Mouse (Mus musculus) CH12.LX (cell line): Measurements from ENCODE around the gene 1700020L24Rik. TPM values are rescaled to one million over a fixed set of nuclear protein-coding genes. Genes with fewer than 3 reads are reported as not detected.

Experiments
- DNase-seq: peaks from one replicate; pipeline ENCODE4 v3.0.0-alpha.2; 2013; ENCODE audit errors: extremely low read depth
- H3K27ac ChIP-seq: 2 replicates; pipeline ENCODE4 v1.5.1; 2012; ENCODE audit warnings: low read depth, mild to moderate bottlenecking, control low read depth, moderate library complexity; ENCODE audit not compliant: insufficient read depth
- H3K27me3 ChIP-seq: replicated peaks from 2 replicates; pipeline ENCODE3; 2012; ENCODE audit warnings: inconsistent platforms
- H3K36me3 ChIP-seq, 2 experiments: replicated peaks in 1 of 2; 2 replicates each; pipeline versions ENCODE3 to v1.6.1; 2012; ENCODE audit warnings: inconsistent platforms in 1 of 2, low read length in 1 of 2, mild to moderate bottlenecking in 1 of 2, mixed read lengths in 1 of 2, moderate library complexity in 1 of 2; ENCODE audit not compliant: control insufficient read depth in 1 of 2, insufficient read depth in 1 of 2
- H3K4me1 ChIP-seq, 2 experiments: 2 replicates each; pipeline ENCODE4 v1.6.1; 2012; ENCODE audit warnings: inconsistent platforms in 1 of 2, moderate library complexity in 1 of 2; ENCODE audit not compliant: insufficient read depth in 2 of 2, control insufficient read depth in 1 of 2
- H3K4me2 ChIP-seq: 2 replicates; pipeline ENCODE4 v1.6.1; 2012; ENCODE audit warnings: low read depth, mild to moderate bottlenecking, control low read depth; ENCODE audit not compliant: poor library complexity, insufficient read depth, severe bottlenecking
- H3K4me3 ChIP-seq, 3 experiments: fragments of 150-350 bp in 1 of 3; sonication (generic) in 1 of 3; replicated peaks in 1 of 3; 2 replicates each; pipeline versions ENCODE3 to v1.5.1; 2011 to 2012; ENCODE audit warnings: low read depth in 2 of 3, low read length in 2 of 3, mild to moderate bottlenecking in 2 of 3, moderate library complexity in 2 of 3, control low read depth in 1 of 3, improper control_type of control experiment in 1 of 3, inconsistent platforms in 1 of 3, mixed read lengths in 1 of 3; ENCODE audit not compliant: poor library complexity in 1 of 3
- H3K79me2 ChIP-seq: replicated peaks from 2 replicates; pipeline ENCODE4 v1.6.1; 2012; ENCODE audit warnings: mild to moderate bottlenecking, moderate library complexity; ENCODE audit not compliant: control insufficient read depth, poor library complexity, insufficient read depth, severe bottlenecking; ENCODE audit errors: extremely low read depth
- H3K9ac ChIP-seq: 2 replicates; pipeline ENCODE4 v1.6.1; 2012; ENCODE audit warnings: low read depth, mild to moderate bottlenecking, control low read depth, moderate library complexity; ENCODE audit not compliant: insufficient read depth
- H3K9me3 ChIP-seq: replicated peaks from 2 replicates; pipeline ENCODE3; 2012; ENCODE audit warnings: low read length, inconsistent platforms, mixed read lengths
- BHLHE40 ChIP-seq: IDR thresholded peaks from 2 replicates; pipeline ENCODE4 v1.6.1; 2011; ENCODE audit warnings: mild to moderate bottlenecking, low read depth, low read length, improper control_type of control experiment
- CHD1 ChIP-seq: IDR thresholded peaks from 2 replicates; pipeline ENCODE4 v1.6.1; 2012; ENCODE audit warnings: low read depth, low read length, improper control_type of control experiment, inconsistent platforms
- CHD2 ChIP-seq: IDR thresholded peaks from 2 replicates; pipeline ENCODE4 v1.6.1; 2011; ENCODE audit warnings: low read length, improper control_type of control experiment
- CTCF ChIP-seq, 2 experiments: IDR thresholded peaks in 1 of 2; conservative IDR thresholded peaks in 1 of 2; 2 replicates each; pipeline ENCODE4 v1.5.1; 2011 to 2012; ENCODE audit warnings: low read depth in 2 of 2, low read length in 2 of 2, improper control_type of control experiment in 1 of 2, inconsistent platforms in 1 of 2, mild to moderate bottlenecking in 1 of 2, moderate library complexity in 1 of 2
- E2F4 ChIP-seq: IDR thresholded peaks from 2 replicates; pipeline ENCODE4 v1.6.1; 2011; ENCODE audit warnings: low read depth, low read length, improper control_type of control experiment; ENCODE audit not compliant: insufficient replicate concordance
- ELF1 ChIP-seq: IDR thresholded peaks from 2 replicates; pipeline ENCODE4 v1.6.1; 2014; ENCODE audit warnings: low read depth, mild to moderate bottlenecking, inconsistent platforms, low read length, improper control_type of control experiment
- EP300 ChIP-seq: IDR thresholded peaks from 2 replicates; pipeline ENCODE4 v1.6.1; 2011; ENCODE audit warnings: low read length, improper control_type of control experiment
- ETS1 ChIP-seq: conservative IDR thresholded peaks from 2 replicates; pipeline ENCODE4 v1.6.1; 2012; ENCODE audit warnings: low read depth, mild to moderate bottlenecking, inconsistent platforms, low read length, improper control_type of control experiment, moderate library complexity
- GABPA ChIP-seq: IDR thresholded peaks from 2 replicates; pipeline ENCODE4 v1.6.1; 2012; ENCODE audit warnings: low read depth, low read length, improper control_type of control experiment, inconsistent platforms; ENCODE audit not compliant: insufficient replicate concordance
- HCFC1 ChIP-seq: IDR thresholded peaks from 2 replicates; pipeline ENCODE4 v1.6.1; 2012; ENCODE audit warnings: low read depth, mild to moderate bottlenecking, inconsistent platforms, low read length, improper control_type of control experiment
- IRF4 ChIP-seq: IDR thresholded peaks from 2 replicates; pipeline ENCODE4 v1.6.1; 2014; ENCODE audit warnings: low read depth, mild to moderate bottlenecking, inconsistent platforms, low read length, improper control_type of control experiment
- JUN ChIP-seq: IDR thresholded peaks from 2 replicates; pipeline ENCODE4 v1.6.1; 2011; ENCODE audit warnings: low read depth, mild to moderate bottlenecking, low read length, improper control_type of control experiment, moderate library complexity; ENCODE audit not compliant: insufficient read depth
- JUND ChIP-seq: conservative IDR thresholded peaks from 2 replicates; pipeline ENCODE4 v1.6.1; 2011; ENCODE audit warnings: low read depth, low read length, improper control_type of control experiment
- KAT2A ChIP-seq: IDR thresholded peaks from 2 replicates; pipeline ENCODE4 v1.6.1; 2012; ENCODE audit warnings: low read length, improper control_type of control experiment, inconsistent platforms; ENCODE audit not compliant: insufficient replicate concordance
- MAFK ChIP-seq: IDR thresholded peaks from 2 replicates; pipeline ENCODE4 v1.6.1; 2011; ENCODE audit warnings: low read length, improper control_type of control experiment; ENCODE audit not compliant: insufficient replicate concordance
- MAX ChIP-seq: IDR thresholded peaks from 2 replicates; pipeline ENCODE4 v1.6.1; 2011; ENCODE audit warnings: low read length, improper control_type of control experiment
- MAZ ChIP-seq: IDR thresholded peaks from 2 replicates; pipeline ENCODE4 v1.6.1; 2012; ENCODE audit warnings: low read depth, mild to moderate bottlenecking, inconsistent platforms, low read length, improper control_type of control experiment, moderate library complexity
- MEF2A ChIP-seq: IDR thresholded peaks from 2 replicates; pipeline ENCODE4 v1.6.1; 2014; ENCODE audit warnings: low read depth, mild to moderate bottlenecking, inconsistent platforms, low read length, improper control_type of control experiment, borderline replicate concordance
- MXI1 ChIP-seq: IDR thresholded peaks from 2 replicates; pipeline ENCODE4 v1.6.1; 2011; ENCODE audit warnings: mild to moderate bottlenecking, low read depth, low read length, improper control_type of control experiment
- MYC ChIP-seq: IDR thresholded peaks from 2 replicates; pipeline ENCODE4 v1.6.1; 2011; ENCODE audit warnings: low read depth, mild to moderate bottlenecking, improper control_type of control experiment, low read length
- NELFE ChIP-seq: IDR thresholded peaks from 2 replicates; pipeline ENCODE4 v1.6.1; 2011; ENCODE audit warnings: low read depth, low read length, improper control_type of control experiment
- NRF1 ChIP-seq: IDR thresholded peaks from 2 replicates; pipeline ENCODE4 v1.6.1; 2014; ENCODE audit warnings: low read depth, mild to moderate bottlenecking, inconsistent platforms, low read length, improper control_type of control experiment, moderate library complexity
- PAX5 ChIP-seq: IDR thresholded peaks from 2 replicates; pipeline ENCODE4 v1.6.1; 2012; ENCODE audit warnings: low read length, inconsistent platforms, mixed read lengths
- POLR2A ChIP-seq: IDR thresholded peaks from 2 replicates; pipeline ENCODE4 v1.6.1; 2011; ENCODE audit warnings: low read depth, mild to moderate bottlenecking, improper control_type of control experiment, low read length
- POLR2AphosphoS2 ChIP-seq: IDR thresholded peaks from 2 replicates; pipeline ENCODE4 v1.6.1; 2011; ENCODE audit warnings: low read depth, low read length, improper control_type of control experiment
- RAD21 ChIP-seq: IDR thresholded peaks from 2 replicates; pipeline ENCODE4 v1.6.1; 2011; ENCODE audit warnings: low read depth, mild to moderate bottlenecking, low read length, improper control_type of control experiment, moderate library complexity
- RCOR1 ChIP-seq: conservative IDR thresholded peaks from 2 replicates; pipeline ENCODE4 v1.6.1; 2012; ENCODE audit warnings: low read depth, mild to moderate bottlenecking, inconsistent platforms, low read length, improper control_type of control experiment
- SIN3A ChIP-seq: IDR thresholded peaks from 2 replicates; pipeline ENCODE4 v1.6.1; 2012; ENCODE audit warnings: low read length, improper control_type of control experiment, inconsistent platforms
- SMC3 ChIP-seq: IDR thresholded peaks from 2 replicates; pipeline ENCODE4 v1.6.1; 2011; ENCODE audit warnings: low read depth, low read length, improper control_type of control experiment
- TBP ChIP-seq: conservative IDR thresholded peaks from 2 replicates; pipeline ENCODE4 v1.6.1; 2011; ENCODE audit warnings: low read depth, low read length, improper control_type of control experiment
- TCF12 ChIP-seq: IDR thresholded peaks from 2 replicates; pipeline ENCODE4 v1.6.1; 2014; ENCODE audit warnings: low read depth, mild to moderate bottlenecking, inconsistent platforms, low read length, improper control_type of control experiment
- UBTF ChIP-seq: IDR thresholded peaks from 2 replicates; pipeline ENCODE4 v1.6.1; 2012; ENCODE audit warnings: low read depth, mild to moderate bottlenecking, inconsistent platforms, low read length, improper control_type of control experiment, moderate library complexity
- USF1 ChIP-seq: IDR thresholded peaks from 2 replicates; pipeline ENCODE4 v1.6.1; 2014; ENCODE audit warnings: low read depth, mild to moderate bottlenecking, inconsistent platforms, low read length, improper control_type of control experiment
- USF2 ChIP-seq: conservative IDR thresholded peaks from 2 replicates; pipeline ENCODE4 v1.6.1; 2011; ENCODE audit warnings: low read depth, low read length, improper control_type of control experiment
- ZC3H11A ChIP-seq: IDR thresholded peaks from 2 replicates; pipeline ENCODE4 v1.6.1; 2012; ENCODE audit warnings: low read depth, mild to moderate bottlenecking, inconsistent platforms, low read length, improper control_type of control experiment
- ZKSCAN1 ChIP-seq: IDR thresholded peaks from 2 replicates; pipeline ENCODE4 v1.6.1; 2012; ENCODE audit warnings: low read depth, inconsistent platforms, low read length, improper control_type of control experiment, borderline replicate concordance
- ZMIZ1 ChIP-seq: IDR thresholded peaks from 2 replicates; pipeline ENCODE4 v1.6.1; 2012; ENCODE audit warnings: low read depth, mild to moderate bottlenecking, inconsistent platforms, low read length, improper control_type of control experiment
- ZNF384 ChIP-seq: IDR thresholded peaks from 2 replicates; pipeline ENCODE4 v1.6.1; 2012; ENCODE audit warnings: low read depth, low read length, improper control_type of control experiment, inconsistent platforms
- dilution Hi-C: fragments of 300-500 bp; cut with MboI; formaldehyde crosslinking; loops from 2 replicates; pipeline ENCODE4 v1.14.3; 2020; ENCODE audit warnings: low sequenced_read_pairs; ENCODE audit not compliant: extremely low pct_unique_long_range_greater_than_20kb, extremely low pct_ligation_motif_present
- in situ Hi-C: fragments of 300-500 bp; cut with MboI; formaldehyde crosslinking; loops from 3 replicates; pipeline ENCODE4 v1.14.3; 2019; ENCODE audit warnings: low sequenced_read_pairs, low pct_ligation_motif_present, low pct_unique_long_range_greater_than_20kb, mixed read lengths
- polyA plus RNA-seq: library from polyadenylated mRNA; unstranded; fragments of >175 nt; gene quantifications from 2 replicates; pipeline ENCODE4 v1.2.1, GENCODE M21; 2012; ENCODE audit warnings: low read depth; ENCODE audit not compliant: insufficient read length
- total RNA-seq, 2 experiments: library from RNA; depleted of rRNA; stranded (reverse); fragments of 300-350 nt in 1 of 2; fragments of >200 nt in 1 of 2; gene quantifications; 2 replicates each; pipeline ENCODE4 v1.2.3; 2012 to 2014

The 1700020L24Rik gene
- total and polyA plus RNA-seq, 3 experiments, result 0.21 to 0.40 TPM; not detected in 1

- H3K4me1 ChIP-seq, result peaks cover 13 to 21% of the 10 kb centered on the region in 2 experiments
- no peaks in the 10 kb centered on the region for H3K79me2 ChIP-seq
- DNase-seq, result peak; percentile 82
- TF ChIP-seq GABPA (no peak), E2F4 (no peak), USF2 (no peak), POLR2A (no peak), MEF2A (0 out of 2 replicates have a peak, but pooled peaks have one; percentile 15), JUND (peak; percentile 55), TCF12 (no peak), KAT2A (no peak), NRF1 (no peak), BHLHE40 (no peak), PAX5 (no peak), ETS1 (no peak), IRF4 (peak; percentile 70), POLR2AphosphoS2 (no peak), CHD1 (no peak), NELFE (peak; percentile 62; the same call in 1 of the 2 replicates), ZKSCAN1 (no peak), JUN (no peak), TBP (no peak), SIN3A (0 out of 2 replicates have a peak, but pooled peaks have one; percentile 52), CTCF (conservative IDR thresholded peaks at IDR 0.05 in 1 of 2, IDR thresholded peaks at IDR 0.05 in 1 of 2; ENCODE audit: low read depth in 2 of 2, low read length in 2 of 2) (peak; percentile 91 to 99), MYC (0 out of 2 replicates have a peak, but pooled peaks have one; percentile 52), UBTF (no peak), USF1 (no peak), MAX (peak; percentile 56; the same call in 1 of the 2 replicates), CHD2 (no peak), RCOR1 (no peak), MXI1 (0 out of 2 replicates have a peak, but pooled peaks have one; percentile 36), SMC3 (peak; percentile 96), ZNF384 (no peak), EP300 (no peak), MAFK (no peak), RAD21 (no peak; the same call in none of the 2 replicates), HCFC1 (no peak), ELF1 (no peak), ZC3H11A (peak; percentile 89), ZMIZ1 (no peak), MAZ (peak; percentile 85)
- TF ChIP-seq, all 38 proteins: peak for 12
- Histone ChIP-seq H3K27ac (no peak overlapping the region), H3K9ac (no peak overlapping the region), H3K9me3 (no peaks in the 10 kb centered on the region), H3K4me3 (no peak overlapping the region), H3K27me3 (peaks cover 74% of the 10 kb centered on the region), H3K36me3 (no peaks in the 10 kb centered on the region), H3K4me2 (no peak overlapping the region)
- in situ Hi-C loops, result loop anchor here (5.0 to 25.0 kb wide), 3 partner anchors 72 to 512 kb away; partner anchors contain the start of genes Nle1 and Unc45b
- dilution Hi-C loops, result no loop called here
Observed at GRCm38 (mm10) chr11:83424681-83425080, 12.8 kb upstream of the 1700020L24Rik start.
